Mouse (Mus musculus) inflammation-experienced regulatory T-cells, adult 6 months (primary cell): Measurements from ENCODE around the gene Cks2. TPM values are rescaled to one million over a fixed set of nuclear protein-coding genes. Genes with fewer than 3 reads are reported as not detected.
A peak's percentile ranks its signal among the peaks of the same experiment; 100 is the strongest.
"Not testable (repeated sequence)": the region's sequence is repeated elsewhere in the genome, so short reads cannot be mapped to it uniquely, and the experiment has no call there.

Experiments used
- ATAC-seq: one replicate; pipeline ENCODE4 v1.8.0; 2017
- polyA plus RNA-seq, 3 experiments: library from polyadenylated mRNA; unstranded; fragments of 100-300 nt; shearing (Covaris generic); gene quantifications; one replicate each; pipeline ENCODE4 v1.2.1; 2017

The Cks2 gene
- polyA plus RNA-seq, 3 experiments from 2014 or later: 25.7 to 172 (median 40.8) TPM

GRCm38 (mm10) chr13:51641424-51641823 is 3.6 kb upstream of the Cks2 start:
- ATAC-seq: no peak

- ATAC-seq: no peak
These were observed 2.8 kb upstream of the Cks2 start for GRCm38 (mm10) chr13:51642171-51642778.

GRCm38 (mm10) chr13:51643924-51644828 is 856 bp upstream of the Cks2 start:
- ATAC-seq: no peak

- ATAC-seq: no peak
These were observed 840 bp downstream of the Cks2 start for GRCm38 (mm10) chr13:51645872-51646271.

- no peak for ATAC-seq
These were observed 1.5 kb downstream of the Cks2 start for GRCm38 (mm10) chr13:51646362-51647027.

- no peak for ATAC-seq
These were observed 2.7 kb downstream of the Cks2 start for GRCm38 (mm10) chr13:51647770-51648169.

- no peak for ATAC-seq
These were observed 3.2 kb downstream of the Cks2 start for GRCm38 (mm10) chr13:51648237-51648636.

- no peak for ATAC-seq
These were observed 4.7 kb downstream of the Cks2 start for GRCm38 (mm10) chr13:51649740-51650139.

- peak; percentile 96 for ATAC-seq
These were observed 6.5 kb downstream of the Cks2 start, which contains the start of gene Secisbp2 for GRCm38 (mm10) chr13:51651408-51652064. Gene Secisbp2 (plus strand): TSS chr13:51651697.

- no peak for ATAC-seq
These were observed 8.1 kb downstream of the Cks2 start for GRCm38 (mm10) chr13:51653159-51653558.

- no peak for ATAC-seq
These were observed 8.9 kb downstream of the Cks2 start for GRCm38 (mm10) chr13:51653961-51654360.

GRCm38 (mm10) chr13:51656516-51657235 is 11.6 kb downstream of the Cks2 start:
- no peak for ATAC-seq

- no peak for ATAC-seq
These were observed 13.1 kb downstream of the Cks2 start for GRCm38 (mm10) chr13:51658094-51658493.

GRCm38 (mm10) chr13:51659573-51659972 is 14.5 kb downstream of the Cks2 start:
- no peak for ATAC-seq

GRCm38 (mm10) chr13:51663561-51663960 is 18.5 kb downstream of the Cks2 start:
- ATAC-seq: no peak

- not testable (repeated sequence) for ATAC-seq
These were observed 23.2 kb downstream of the Cks2 start for GRCm38 (mm10) chr13:51668195-51668594.

- ATAC-seq: peak; percentile 55
These were observed 31.6 kb downstream of the Cks2 start for GRCm38 (mm10) chr13:51676641-51677040.

GRCm38 (mm10) chr13:51677041-51677440 is 32.0 kb downstream of the Cks2 start:
- peak; percentile 71 for ATAC-seq

- no peak for ATAC-seq
These were observed 32.7 kb downstream of the Cks2 start for GRCm38 (mm10) chr13:51677630-51678185.

GRCm38 (mm10) chr13:51678687-51679086 is 33.7 kb downstream of the Cks2 start:
- no peak for ATAC-seq

GRCm38 (mm10) chr13:51679332-51679731 is 34.3 kb downstream of the Cks2 start:
- no peak for ATAC-seq

GRCm38 (mm10) chr13:51681076-51681475 is 36.0 kb downstream of the Cks2 start:
- no peak for ATAC-seq
